Mouse (Mus musculus): ENCODE measurements around the gene Nek10. TPM values are rescaled to one million over a fixed set of nuclear protein-coding genes. Genes with fewer than 3 reads are reported as not detected.
"Not testable (repeated sequence)": the region's sequence is repeated elsewhere in the genome, so short reads cannot be mapped to it uniquely, and the experiment has no call there.

Gene Nek10
- 0.01 TPM in 1 of 2 replicates, not detected in the other for polyA plus RNA-seq (2015; fragmentation: Nextera tagmentation; extraction: Ambion mirVana)

DNA sequence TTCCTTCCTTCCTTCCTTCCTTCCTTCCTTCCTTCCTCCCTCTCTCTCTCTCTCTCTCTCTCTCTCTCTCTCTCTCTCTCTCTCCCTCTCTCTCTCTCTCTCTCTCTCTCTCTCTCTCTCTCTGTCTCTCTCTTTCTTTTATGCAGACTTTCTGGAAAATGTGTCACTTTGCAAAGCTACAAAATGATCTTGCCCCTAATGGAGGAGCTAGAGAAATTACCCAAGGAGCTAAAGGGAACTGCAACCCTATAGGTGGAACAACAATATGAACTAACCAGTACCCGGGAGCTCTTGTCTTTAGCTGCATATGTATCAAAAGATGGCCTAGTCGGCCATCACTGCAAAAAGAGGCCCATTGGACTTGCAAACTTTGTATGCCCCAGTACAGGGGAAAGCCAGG is at the start of gene Nek10:
Nek10 (plus strand) TSS at position 301 of the 400 bp plus-strand sequence.
- not testable (repeated sequence) for H3K4me1 ChIP-seq (ENCODE audit: control insufficient read depth, low read depth, low read length); H3K36me3 ChIP-seq (ENCODE audit: control insufficient read depth, insufficient read depth); H3K27me3 ChIP-seq (ENCODE audit: control insufficient read depth, insufficient read depth, low read depth, low read length); H3K4me3 ChIP-seq (ENCODE audit: low read depth, low read length); H3K27ac ChIP-seq (ENCODE audit: low read length); H3K9me3 ChIP-seq (replicated peaks; ENCODE audit: control insufficient read depth, low read length); ATAC-seq (ENCODE audit: low read depth); H3K9ac ChIP-seq (ENCODE audit: low read depth, low read length); H3K4me2 ChIP-seq (ENCODE audit: low read depth, low read length)
- no CpG with 5 or more reads among the region's 2 CpGs for WGBS (ENCODE audit: insufficient replicate concordance)

DNA sequence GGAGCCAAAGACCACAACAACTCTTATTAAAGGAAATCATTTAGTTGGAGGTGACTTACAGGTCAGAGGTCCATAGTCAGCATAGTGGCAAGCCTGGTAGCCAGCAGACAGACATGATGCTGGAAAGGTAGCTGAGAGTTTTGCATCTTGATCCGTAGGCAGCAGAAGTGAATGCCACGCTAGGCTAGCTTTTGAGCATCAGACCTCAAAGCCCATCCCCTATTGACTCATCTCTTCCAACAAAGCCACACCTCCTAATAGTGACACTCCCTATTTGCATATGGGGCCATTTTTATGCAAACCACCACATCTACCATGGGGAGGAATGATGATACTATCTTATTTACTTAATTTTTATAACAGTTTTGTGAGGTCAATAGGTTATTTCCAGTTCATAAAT is 22.0 kb upstream of the Nek10 start:
- Histone ChIP-seq H3K27ac (ENCODE audit: low read length) (no peak overlapping the region), H3K4me1 (ENCODE audit: control insufficient read depth, low read depth, low read length) (no peaks in the 10 kb centered on the region), H3K4me3 (ENCODE audit: low read depth, low read length) (no peak overlapping the region), H3K4me2 (ENCODE audit: low read depth, low read length) (no peak overlapping the region), H3K9ac (ENCODE audit: low read depth, low read length) (no peak overlapping the region), H3K27me3 (ENCODE audit: control insufficient read depth, insufficient read depth, low read depth, low read length) (no peaks in the 10 kb centered on the region), H3K36me3 (ENCODE audit: control insufficient read depth, insufficient read depth) (no peaks in the 10 kb centered on the region; the same call in 1 of the 2 replicates), H3K9me3 (replicated peaks; ENCODE audit: control insufficient read depth, low read length) (no peaks in the 10 kb centered on the region)
- no peak for ATAC-seq (ENCODE audit: low read depth)
- WGBS (ENCODE audit: insufficient replicate concordance), result 68% methylated on average over 2 of the region's 2 CpGs

DNA sequence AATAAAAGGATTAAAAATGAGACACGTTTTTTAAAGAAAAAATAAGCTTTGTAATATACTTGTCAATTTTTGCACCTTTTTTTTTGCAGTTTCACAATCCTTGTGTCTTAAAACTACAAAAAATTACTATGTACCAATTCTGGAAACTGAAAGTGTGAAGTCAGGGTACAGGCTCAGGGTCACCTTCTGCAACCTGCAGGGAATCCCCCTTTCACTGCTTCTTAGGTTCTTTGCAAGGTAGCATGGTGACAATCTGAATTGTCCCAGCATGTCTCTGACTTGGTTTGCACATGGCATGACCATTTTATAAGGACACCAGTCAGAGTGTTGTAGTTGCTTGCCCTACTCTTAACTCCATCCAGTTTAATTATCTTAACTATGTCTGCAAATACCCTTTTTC is 19.0 kb upstream of the Nek10 start:
- no peak overlapping the region for H3K27ac ChIP-seq (ENCODE audit: low read length)
- H3K4me2 ChIP-seq (ENCODE audit: low read depth, low read length), result no peak overlapping the region
- 63% methylated on average over 1 of the region's 1 CpGs for WGBS (ENCODE audit: insufficient replicate concordance)
- ATAC-seq (ENCODE audit: low read depth), result no peak
- no peak overlapping the region for H3K9ac ChIP-seq (ENCODE audit: low read depth, low read length)
- no peaks in the 10 kb centered on the region for H3K9me3 ChIP-seq (replicated peaks; ENCODE audit: control insufficient read depth, low read length)
- no peaks in the 10 kb centered on the region for H3K4me1 ChIP-seq (ENCODE audit: control insufficient read depth, low read depth, low read length)
- no peak overlapping the region for H3K4me3 ChIP-seq (ENCODE audit: low read depth, low read length)
- no peaks in the 10 kb centered on the region for H3K27me3 ChIP-seq (ENCODE audit: control insufficient read depth, insufficient read depth, low read depth, low read length)
- H3K36me3 ChIP-seq (ENCODE audit: control insufficient read depth, insufficient read depth), result no peaks in the 10 kb centered on the region

DNA sequence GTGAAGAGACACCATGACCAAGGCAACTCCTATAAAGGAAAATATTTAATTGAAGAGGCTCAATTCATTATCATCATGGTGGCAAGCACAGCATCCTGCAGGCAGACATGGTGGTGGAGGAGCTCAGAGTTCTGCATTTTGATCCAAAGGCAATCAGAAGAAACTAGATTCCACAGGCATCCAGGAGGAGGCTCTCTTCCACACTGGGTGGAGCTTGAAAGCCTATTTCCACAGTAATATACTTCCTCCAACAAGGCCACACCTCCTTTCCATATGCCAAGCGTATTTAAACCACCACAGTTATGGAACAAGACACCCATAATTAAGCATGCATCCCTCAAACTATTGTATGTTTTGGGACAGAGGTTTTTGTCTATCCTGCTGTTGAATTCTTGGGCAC is 16.2 kb upstream of the Nek10 start:
- 68% methylated on average over 1 of the region's 1 CpGs for WGBS (ENCODE audit: insufficient replicate concordance)
- H3K27me3 ChIP-seq (ENCODE audit: control insufficient read depth, insufficient read depth, low read depth, low read length), result no peaks in the 10 kb centered on the region
- no peak overlapping the region for H3K4me3 ChIP-seq (ENCODE audit: low read depth, low read length)
- H3K4me2 ChIP-seq (ENCODE audit: low read depth, low read length), result no peak overlapping the region
- H3K9me3 ChIP-seq (replicated peaks; ENCODE audit: control insufficient read depth, low read length), result no peaks in the 10 kb centered on the region
- H3K9ac ChIP-seq (ENCODE audit: low read depth, low read length), result no peak overlapping the region
- no peak for ATAC-seq (ENCODE audit: low read depth)
- no peaks in the 10 kb centered on the region for H3K4me1 ChIP-seq (ENCODE audit: control insufficient read depth, low read depth, low read length)
- no peaks in the 10 kb centered on the region for H3K36me3 ChIP-seq (ENCODE audit: control insufficient read depth, insufficient read depth)
- no peak overlapping the region for H3K27ac ChIP-seq (ENCODE audit: low read length)

DNA sequence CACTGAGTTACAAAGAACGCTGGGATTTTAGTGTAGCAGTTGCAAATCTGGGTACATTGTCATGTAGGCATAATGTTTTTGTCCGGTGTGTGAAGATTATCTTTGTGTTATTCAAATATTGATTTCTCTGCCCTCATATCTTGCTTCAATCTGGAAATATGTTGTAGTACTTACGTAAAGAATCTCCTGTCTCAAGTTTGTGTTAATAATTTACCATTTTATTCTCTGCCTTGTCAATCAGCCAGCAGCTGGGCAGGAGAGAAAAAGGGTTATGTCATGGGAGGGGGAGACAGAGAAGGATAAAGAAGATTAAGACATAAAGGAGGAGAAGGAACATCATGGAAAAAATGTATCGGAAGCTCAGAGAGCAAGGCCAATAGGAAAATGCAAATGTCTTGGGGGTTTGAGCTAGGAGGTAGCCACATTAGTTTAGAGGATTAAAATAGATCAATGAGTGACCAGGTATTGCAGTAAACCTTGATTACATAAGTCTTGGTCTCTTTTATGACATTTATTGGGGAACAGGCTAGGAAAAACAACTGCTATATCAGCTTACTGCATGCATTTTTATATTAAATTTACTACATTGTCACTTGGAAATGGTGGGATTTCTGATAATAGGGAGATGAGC is 13.3 kb upstream of the Nek10 start:
- no peak overlapping the region for H3K4me3 ChIP-seq (ENCODE audit: low read depth, low read length)
- H3K4me2 ChIP-seq (ENCODE audit: low read depth, low read length), result no peak overlapping the region
- H3K27ac ChIP-seq (ENCODE audit: low read length), result no peak overlapping the region
- H3K27me3 ChIP-seq (ENCODE audit: control insufficient read depth, insufficient read depth, low read depth, low read length), result no peaks in the 10 kb centered on the region
- no peak overlapping the region for H3K9ac ChIP-seq (ENCODE audit: low read depth, low read length)
- H3K36me3 ChIP-seq (ENCODE audit: control insufficient read depth, insufficient read depth), result no peaks in the 10 kb centered on the region
- ATAC-seq (ENCODE audit: low read depth), result no peak
- no peaks in the 10 kb centered on the region for H3K4me1 ChIP-seq (ENCODE audit: control insufficient read depth, low read depth, low read length)
- no peaks in the 10 kb centered on the region for H3K9me3 ChIP-seq (replicated peaks; ENCODE audit: control insufficient read depth, low read length)
- WGBS (ENCODE audit: insufficient replicate concordance), result 67% methylated on average over 4 of the region's 4 CpGs

DNA sequence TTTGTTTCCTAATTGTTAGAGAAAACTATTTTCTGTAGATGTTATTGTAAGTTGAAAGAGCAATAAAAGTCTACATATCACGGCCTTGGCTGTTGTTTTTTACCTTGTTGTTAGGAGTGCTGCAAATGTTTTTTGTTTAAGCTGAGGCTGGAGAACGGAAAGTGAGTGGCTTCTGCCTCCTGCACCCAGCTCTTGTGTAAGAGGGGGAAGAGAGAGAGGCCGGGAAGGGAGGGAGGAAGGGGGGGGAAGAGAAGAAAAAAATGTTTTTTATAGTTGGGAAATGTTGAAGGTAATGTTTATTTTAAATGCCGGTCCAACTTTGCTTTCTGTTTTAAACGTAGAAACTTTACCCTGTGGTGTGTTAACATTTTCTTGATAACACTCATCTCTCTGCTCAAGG is 3.4 kb upstream of the Nek10 start:
- Histone ChIP-seq H3K36me3 (ENCODE audit: control insufficient read depth, insufficient read depth) (no peaks in the 10 kb centered on the region), H3K4me3 (ENCODE audit: low read depth, low read length) (no peak overlapping the region), H3K27ac (ENCODE audit: low read length) (no peak overlapping the region; the same call in 1 of the 2 replicates), H3K9ac (ENCODE audit: low read depth, low read length) (no peak overlapping the region), H3K9me3 (replicated peaks; ENCODE audit: control insufficient read depth, low read length) (no peaks in the 10 kb centered on the region), H3K4me1 (ENCODE audit: control insufficient read depth, low read depth, low read length) (no peaks in the 10 kb centered on the region), H3K4me2 (ENCODE audit: low read depth, low read length) (no peak overlapping the region), H3K27me3 (ENCODE audit: control insufficient read depth, insufficient read depth, low read depth, low read length) (no peaks in the 10 kb centered on the region)
- WGBS (ENCODE audit: insufficient replicate concordance), result 50% methylated on average over 5 of the region's 5 CpGs
- no peak for ATAC-seq (ENCODE audit: low read depth)

DNA sequence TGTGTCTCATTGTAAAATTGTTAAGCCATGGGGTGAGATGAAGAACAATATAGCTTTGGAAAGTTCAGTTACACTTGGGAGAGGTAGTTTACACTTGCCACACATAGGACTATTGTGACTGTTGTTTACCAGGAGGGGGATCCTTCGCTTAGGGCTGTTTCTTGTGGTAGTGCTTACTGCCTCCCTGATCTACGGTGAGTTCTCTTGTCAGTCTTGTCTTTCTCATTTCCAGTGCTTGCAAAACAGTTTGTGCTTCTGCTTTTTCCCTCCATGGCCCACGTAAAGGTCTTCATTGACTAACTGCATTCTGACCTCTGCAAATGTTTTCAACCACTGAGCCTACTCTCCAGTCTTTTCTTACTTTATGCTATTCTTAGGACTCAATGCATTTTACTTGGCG is 2.9 kb upstream of the Nek10 start:
- ATAC-seq (ENCODE audit: low read depth), result 0 out of 2 replicates have a peak, but pooled peaks have one; percentile 30
- H3K4me1 ChIP-seq (ENCODE audit: control insufficient read depth, low read depth, low read length), result no peaks in the 10 kb centered on the region
- WGBS (ENCODE audit: insufficient replicate concordance), result 53% methylated on average over 4 of the region's 4 CpGs
- H3K9me3 ChIP-seq (replicated peaks; ENCODE audit: control insufficient read depth, low read length), result no peaks in the 10 kb centered on the region
- H3K4me2 ChIP-seq (ENCODE audit: low read depth, low read length), result no peak overlapping the region
- no peaks in the 10 kb centered on the region for H3K36me3 ChIP-seq (ENCODE audit: control insufficient read depth, insufficient read depth)
- no peak overlapping the region; the same call in 1 of the 2 replicates for H3K27ac ChIP-seq (ENCODE audit: low read length)
- no peaks in the 10 kb centered on the region for H3K27me3 ChIP-seq (ENCODE audit: control insufficient read depth, insufficient read depth, low read depth, low read length)
- no peak overlapping the region for H3K4me3 ChIP-seq (ENCODE audit: low read depth, low read length)
- no peak overlapping the region for H3K9ac ChIP-seq (ENCODE audit: low read depth, low read length)

DNA sequence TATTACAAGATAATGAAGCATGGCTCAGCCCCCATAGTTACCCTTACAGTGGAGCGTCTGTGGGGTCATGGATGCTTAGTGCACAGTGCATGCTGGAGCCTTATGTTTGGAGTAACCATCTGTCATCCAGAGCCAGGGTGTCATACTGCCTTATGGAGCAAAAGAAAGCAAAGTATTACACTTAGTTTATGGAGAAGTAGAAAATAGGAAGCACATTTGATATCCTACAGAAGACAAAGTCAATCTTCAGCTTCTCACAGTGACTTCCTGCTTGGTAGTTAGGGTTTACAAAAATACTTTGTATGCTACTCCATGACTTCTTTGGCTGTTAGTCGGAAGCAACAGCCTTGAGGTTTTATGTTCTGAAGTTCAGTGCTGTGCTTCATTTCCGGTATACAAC is 2.4 kb upstream of the Nek10 start:
- no peak overlapping the region for H3K4me3 ChIP-seq (ENCODE audit: low read depth, low read length)
- no peak overlapping the region for H3K4me2 ChIP-seq (ENCODE audit: low read depth, low read length)
- no peak; the same call in 1 of the 2 replicates for ATAC-seq (ENCODE audit: low read depth)
- WGBS (ENCODE audit: insufficient replicate concordance), result 59% methylated on average over 3 of the region's 3 CpGs
- H3K9ac ChIP-seq (ENCODE audit: low read depth, low read length), result no peak overlapping the region
- H3K27ac ChIP-seq (ENCODE audit: low read length), result no peak overlapping the region
- no peaks in the 10 kb centered on the region for H3K4me1 ChIP-seq (ENCODE audit: control insufficient read depth, low read depth, low read length)
- no peaks in the 10 kb centered on the region for H3K36me3 ChIP-seq (ENCODE audit: control insufficient read depth, insufficient read depth)
- H3K9me3 ChIP-seq (replicated peaks; ENCODE audit: control insufficient read depth, low read length), result no peaks in the 10 kb centered on the region
- no peaks in the 10 kb centered on the region for H3K27me3 ChIP-seq (ENCODE audit: control insufficient read depth, insufficient read depth, low read depth, low read length)

DNA sequence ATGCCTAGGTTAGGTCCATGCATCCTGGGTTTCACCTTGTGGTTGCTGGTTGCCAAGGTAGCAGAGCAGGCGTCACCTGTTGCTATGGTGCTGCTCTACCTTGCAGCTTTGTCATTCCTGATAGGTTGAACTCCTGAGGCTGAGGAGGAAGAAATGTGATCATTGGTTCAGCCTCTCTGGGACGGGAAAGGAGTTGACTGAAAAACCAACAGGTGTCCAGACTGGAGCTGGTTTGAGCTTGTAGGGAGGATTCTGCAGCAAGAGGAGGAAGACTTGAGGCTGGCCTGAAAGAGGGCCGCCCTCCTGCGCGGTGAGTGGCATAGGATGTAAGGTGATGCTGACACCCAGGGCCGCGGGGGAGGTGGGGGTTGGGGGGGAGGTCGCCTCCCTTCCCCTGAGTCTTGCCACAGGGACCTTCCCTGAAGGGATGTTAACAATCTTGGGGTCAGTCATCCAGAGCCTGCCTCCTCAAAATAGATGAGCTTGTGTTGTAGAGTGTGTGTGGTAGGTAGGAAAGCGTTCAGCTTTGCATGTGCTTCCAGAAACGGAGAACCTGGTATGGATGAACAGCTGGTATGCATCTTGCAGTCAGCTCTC is 804 bp downstream of the Nek10 start:
- WGBS (ENCODE audit: insufficient replicate concordance), result 26% methylated on average over 10 of the region's 10 CpGs
- ATAC-seq (ENCODE audit: low read depth), result no peak
- H3K27me3 ChIP-seq (ENCODE audit: control insufficient read depth, insufficient read depth, low read depth, low read length), result no peaks in the 10 kb centered on the region
- H3K9me3 ChIP-seq (replicated peaks; ENCODE audit: control insufficient read depth, low read length), result no peaks in the 10 kb centered on the region
- no peak overlapping the region for H3K9ac ChIP-seq (ENCODE audit: low read depth, low read length)
- no peaks in the 10 kb centered on the region for H3K4me1 ChIP-seq (ENCODE audit: control insufficient read depth, low read depth, low read length)
- no peaks in the 10 kb centered on the region for H3K36me3 ChIP-seq (ENCODE audit: control insufficient read depth, insufficient read depth)
- no peak overlapping the region for H3K4me2 ChIP-seq (ENCODE audit: low read depth, low read length)
- H3K27ac ChIP-seq (ENCODE audit: low read length), result no peak overlapping the region
- H3K4me3 ChIP-seq (ENCODE audit: low read depth, low read length), result no peak overlapping the region
